ENCODE assay signal across 5 mouse cellular contexts in genomic region chr15:97364271-97364670, GRCm38 (mm10).
DNase-seq lines count a peak whose midpoint lies in the region; ATAC-seq lines count a peak whose summit lies in the region.
"Not testable (repeated sequence)": the region's sequence is repeated elsewhere in the genome, so short reads cannot be mapped to it uniquely, and the experiment has no call there.

No protein-coding gene starts in this region.

- not testable (repeated sequence) for H3K9ac ChIP-seq in liver, embryonic 13.5 days; liver, embryonic 15.5 days

- WGBS in liver, embryonic 13.5 days (ENCODE audit: insufficient replicate concordance) = 53% methylated on average over 3 of the region's 3 CpGs
- 57% methylated on average over 3 of the region's 3 CpGs for WGBS in liver, embryonic 15.5 days (ENCODE audit: insufficient replicate concordance)

- H3K27ac ChIP-seq in liver, embryonic 13.5 days; liver, embryonic 15.5 days (replicated peaks): not testable (repeated sequence)

- H3K4me2 ChIP-seq in liver, embryonic 13.5 days = peak overlapping the region; percentile 78
- peak overlapping the region; percentile 72 for H3K4me2 ChIP-seq in liver, embryonic 15.5 days

- H3K36me3 ChIP-seq in liver, embryonic 13.5 days = peaks cover 12% of the 10 kb centered on the region
- peaks cover 11% of the 10 kb centered on the region; the same call in 1 of the 2 replicates for H3K36me3 ChIP-seq in liver, embryonic 15.5 days (replicated peaks)

- H3K4me1 ChIP-seq in liver, embryonic 13.5 days (replicated peaks) = peaks cover 69% of the 10 kb centered on the region
- H3K4me1 ChIP-seq in liver, embryonic 15.5 days (replicated peaks) = peaks cover 67% of the 10 kb centered on the region

- peak; percentile 37 for ATAC-seq in liver, embryonic 13.5 days (ENCODE audit: low read depth)
- 0 out of 2 replicates have a peak, but pooled peaks have one; percentile 19 for ATAC-seq in liver, embryonic 15.5 days (ENCODE audit: insufficient read depth)

- not testable (repeated sequence) for H3K9me3 ChIP-seq in liver, embryonic 13.5 days (replicated peaks); liver, embryonic 15.5 days (replicated peaks)

- not testable (repeated sequence) for H3K27me3 ChIP-seq in liver, embryonic 13.5 days; liver, embryonic 15.5 days

- DNase-seq in 416B (ENCODE audit: low read depth) (peak; percentile 41), R1 (ENCODE audit: low read depth, low spot score) (peak; percentile 48), liver (peak; percentile 67)
- peak; percentile 39 for DNase-seq in liver, embryonic 13.5 days

- H3K4me3 ChIP-seq in liver, embryonic 13.5 days (replicated peaks) = not testable (repeated sequence)
- H3K4me3 ChIP-seq in liver, embryonic 15.5 days (replicated peaks) = peak overlapping the region; percentile 15
